Mouse (Mus musculus): ENCODE results near the gene Itpa.

DNA sequence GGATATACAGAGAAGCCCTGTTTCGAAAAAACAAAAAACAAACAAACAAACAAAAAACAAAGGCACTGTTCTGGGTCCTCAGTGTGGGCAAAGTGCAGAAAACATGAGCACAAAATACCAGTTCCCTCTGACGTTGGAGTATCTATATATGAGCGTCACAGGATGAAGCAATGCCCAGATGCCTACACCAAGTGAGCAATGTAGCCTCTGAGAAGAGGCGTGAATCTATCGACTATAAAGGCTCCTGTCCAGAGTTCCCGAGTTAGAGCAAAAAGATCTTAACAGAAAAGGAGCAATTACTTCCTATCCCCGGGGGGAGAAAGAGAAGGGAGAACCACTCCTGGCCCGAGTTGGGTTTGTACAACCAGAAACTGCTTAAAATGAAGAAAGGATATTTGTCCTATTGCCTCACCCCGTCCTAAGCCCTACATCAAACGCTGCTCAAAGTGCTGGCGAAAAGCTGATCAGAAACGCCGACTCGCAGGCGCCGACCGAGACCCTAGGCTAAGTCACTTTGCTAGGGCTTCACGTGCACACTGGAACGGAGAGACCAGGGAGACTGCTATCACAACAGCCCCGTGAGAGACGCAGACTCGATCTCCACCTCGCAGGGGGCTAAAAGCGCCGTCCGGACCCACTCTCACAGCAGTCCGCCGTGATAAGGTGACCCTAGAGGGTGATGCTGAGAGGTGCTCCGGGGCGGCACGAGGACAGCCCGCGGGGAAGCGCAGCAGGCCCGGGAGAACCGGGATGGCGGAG, 38.2 kb upstream of the Itpa start:
- TF ChIP-seq POLR2A (IDR thresholded peaks at IDR 0.05; ENCODE audit: low read depth, low read length) (no peak), CTCF (IDR thresholded peaks at IDR 0.05; ENCODE audit: extremely low read depth, insufficient read length, insufficient replicate concordance, low read depth, low read length) (no peak)
